ENCODE assay signal across 24 mouse cellular contexts in the genomic region with DNA sequence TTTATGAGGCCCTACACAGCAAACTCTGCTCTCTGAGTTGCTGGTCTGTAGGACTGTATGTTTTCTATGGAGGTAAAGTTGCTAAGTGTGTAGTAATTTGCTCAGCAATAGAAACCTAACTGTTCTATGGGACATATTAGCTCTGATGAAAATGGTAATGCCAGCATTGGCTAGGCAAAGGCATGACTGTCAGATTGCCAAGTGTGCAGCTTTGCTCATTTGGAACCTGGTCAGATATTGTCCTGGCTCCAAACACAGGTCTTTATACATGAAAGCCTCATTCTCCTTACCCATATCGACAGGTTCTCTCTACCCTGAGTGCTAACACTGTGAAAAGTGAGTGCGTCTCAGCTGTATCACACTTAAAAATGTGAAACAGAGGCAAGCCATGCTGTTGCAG.
DNase-seq lines count a peak whose midpoint lies in the region; ATAC-seq and TF ChIP-seq lines count a peak whose summit lies in the region.
"Had no signal": no experiment of that assay in that cellular context is flagged by ENCODE, and none has a peak within 500 bp of the region (broad histone marks: within the 10 kb centered on the region; RNA-seq: fewer than 3 reads in every experiment).

No protein-coding gene starts in this region.

- no peak for TF ChIP-seq POLR2A in cerebellum, adult 2 months (IDR thresholded peaks at IDR 0.05; ENCODE audit: borderline replicate concordance, insufficient read depth, low read length)

- H3K4me3 ChIP-seq in midbrain, embryonic 11.5 days (ENCODE audit: low read depth, low read length): no peak overlapping the region
- no peak overlapping the region for H3K4me3 ChIP-seq in midbrain, embryonic 15.5 days
- no peak overlapping the region for H3K4me3 ChIP-seq in cerebellum, adult 2 months (replicated peaks; ENCODE audit: insufficient read depth, low read depth, low read length)
- no peak overlapping the region for H3K4me3 ChIP-seq in neural tube, embryonic 15.5 days (replicated peaks)
- H3K4me3 ChIP-seq: erythroblast, embryonic 14.5 days; heart, embryonic 10.5 days; limb, embryonic 13.5 days; midbrain, embryonic 10.5 days; stomach, embryonic 15.5 days had no signal

- H3K4me2 ChIP-seq in midbrain, embryonic 11.5 days: no peak overlapping the region
- no peak overlapping the region for H3K4me2 ChIP-seq in midbrain, embryonic 15.5 days
- no peak overlapping the region for H3K4me2 ChIP-seq in neural tube, embryonic 15.5 days
- H3K4me2 ChIP-seq: hindbrain, embryonic 14.5 days; limb, embryonic 13.5 days; lung, embryonic 14.5 days; stomach, embryonic 15.5 days had no signal

- no peak for ATAC-seq in midbrain, embryonic 11.5 days (ENCODE audit: low FRiP score)
- no peak for ATAC-seq in midbrain, embryonic 15.5 days (replicated peaks)
- ATAC-seq in neural tube, embryonic 15.5 days (ENCODE audit: low FRiP score): no peak
- ATAC-seq: CD4-positive, CD25-positive, alpha-beta regulatory T cell, adult 4 months; inflammation-experienced regulatory T-cells, adult 6 months had no signal

- 85% methylated on average over 2 of the region's 2 CpGs for WGBS in midbrain, embryonic 11.5 days
- 89% methylated on average over 2 of the region's 2 CpGs for WGBS in midbrain, embryonic 15.5 days
- WGBS in cerebellum, adult 2 months: 17% methylated on average over 2 of the region's 2 CpGs
- WGBS in neural tube, embryonic 15.5 days: 88% methylated on average over 2 of the region's 2 CpGs

- no peak for TF ChIP-seq CTCF in cerebellum, adult 2 months (IDR thresholded peaks at IDR 0.05; ENCODE audit: borderline replicate concordance, insufficient read depth, low read depth, low read length)

- H3K27ac ChIP-seq in midbrain, embryonic 11.5 days (ENCODE audit: low read depth, low read length): no peak overlapping the region
- H3K27ac ChIP-seq in midbrain, embryonic 15.5 days: no peak overlapping the region
- no peak overlapping the region for H3K27ac ChIP-seq in cerebellum, adult 2 months (ENCODE audit: insufficient read depth, low read length)
- H3K27ac ChIP-seq in neural tube, embryonic 15.5 days (replicated peaks): no peak overlapping the region
- H3K27ac ChIP-seq: heart, embryonic 10.5 days; hindbrain, embryonic 14.5 days; limb, embryonic 13.5 days; liver, embryonic 14.5 days; midbrain, embryonic 10.5 days; stomach, embryonic 15.5 days had no signal

- H3K9me3 ChIP-seq in midbrain, embryonic 11.5 days (ENCODE audit: control insufficient read depth, low read length): no peaks in the 10 kb centered on the region
- no peaks in the 10 kb centered on the region for H3K9me3 ChIP-seq in midbrain, embryonic 15.5 days
- no peaks in the 10 kb centered on the region for H3K9me3 ChIP-seq in neural tube, embryonic 15.5 days (replicated peaks)
- H3K9me3 ChIP-seq: heart, embryonic 10.5 days; limb, embryonic 13.5 days; midbrain, embryonic 10.5 days; stomach, embryonic 15.5 days had no signal

- H3K27me3 ChIP-seq in midbrain, embryonic 11.5 days (ENCODE audit: control insufficient read depth, insufficient read depth, low read length): no peaks in the 10 kb centered on the region
- H3K27me3 ChIP-seq in midbrain, embryonic 15.5 days (replicated peaks): no peaks in the 10 kb centered on the region
- H3K27me3 ChIP-seq in cerebellum, adult 2 months (ENCODE audit: control insufficient read depth, insufficient read depth, low read length): no peaks in the 10 kb centered on the region
- no peaks in the 10 kb centered on the region for H3K27me3 ChIP-seq in neural tube, embryonic 15.5 days (replicated peaks)
- H3K27me3 ChIP-seq: limb, embryonic 13.5 days; stomach, embryonic 15.5 days had no signal

- no peak overlapping the region for H3K9ac ChIP-seq in midbrain, embryonic 11.5 days (ENCODE audit: low read length)
- no peak overlapping the region for H3K9ac ChIP-seq in midbrain, embryonic 15.5 days
- H3K9ac ChIP-seq in neural tube, embryonic 15.5 days (replicated peaks): no peak overlapping the region
- H3K9ac ChIP-seq: hindbrain, embryonic 14.5 days; limb, embryonic 13.5 days; liver, embryonic 14.5 days; lung, embryonic 14.5 days; stomach, embryonic 15.5 days had no signal

- DNase-seq in cerebellum, adult 11-12 months: peak; percentile 5
- no peak for DNase-seq in cerebellum, adult 8-10 months
- peak; percentile 41 for DNase-seq in midbrain, embryonic 11.5 days (ENCODE audit: low spot score, missing footprints)
- peak; percentile 28 to 46 for DNase-seq in cerebellum, adult 2 months
- peak; percentile 57 to 73 for DNase-seq in cerebellum, postnatal 25 days
- no peak for DNase-seq in heart, postnatal 4 days
- DNase-seq: gastrocnemius, postnatal 25 days; heart, adult 11 months; heart, postnatal 36 days; kidney, adult 11 months; kidney, postnatal 14 days; lung, embryonic 14.5 days; right cerebral cortex, postnatal 25 days had no signal

- no peaks in the 10 kb centered on the region for H3K36me3 ChIP-seq in midbrain, embryonic 11.5 days (ENCODE audit: control insufficient read depth, insufficient read depth, low read length)
- H3K36me3 ChIP-seq in midbrain, embryonic 15.5 days (replicated peaks): no peaks in the 10 kb centered on the region
- no peaks in the 10 kb centered on the region for H3K36me3 ChIP-seq in neural tube, embryonic 15.5 days
- H3K36me3 ChIP-seq: heart, embryonic 10.5 days; limb, embryonic 13.5 days; midbrain, embryonic 10.5 days; stomach, embryonic 15.5 days had no signal

- no peaks in the 10 kb centered on the region for H3K4me1 ChIP-seq in midbrain, embryonic 11.5 days (ENCODE audit: control insufficient read depth, insufficient read depth, low read length)
- H3K4me1 ChIP-seq in midbrain, embryonic 15.5 days: no peaks in the 10 kb centered on the region
- no peaks in the 10 kb centered on the region; the same call in 1 of the 2 replicates for H3K4me1 ChIP-seq in cerebellum, adult 2 months (ENCODE audit: control insufficient read depth, insufficient read depth, low read length)
- H3K4me1 ChIP-seq in neural tube, embryonic 15.5 days: no peaks in the 10 kb centered on the region
- H3K4me1 ChIP-seq: heart, embryonic 10.5 days; limb, embryonic 13.5 days; midbrain, embryonic 10.5 days; stomach, embryonic 15.5 days had no signal

Comparison
In these comparisons a context has a peak if more than half of its experiments do, and no peak if none do; other contexts are left out.
1. DNase-seq: peak in cerebellum, adult 11-12 months (single experiment), midbrain, embryonic 11.5 days (single experiment), cerebellum, adult 2 months (2 of 2) and cerebellum, postnatal 25 days (2 of 2); none in cerebellum, adult 8-10 months (single experiment) and heart, postnatal 4 days (single experiment).